ENCODE assay signal across 25 mouse cellular contexts in genomic region chr12:85781606-85782005, GRCm38 (mm10).
"Had no signal": no experiment of that assay in that cellular context is flagged by ENCODE, and none has a peak within 500 bp of the region (broad histone marks: within the 10 kb centered on the region; RNA-seq: fewer than 3 reads in every experiment).

No protein-coding gene starts in this region.

- H3K9me3 ChIP-seq: heart, embryonic 13.5 days; heart, embryonic 15.5 days; hindbrain, embryonic 13.5 days; hindbrain, embryonic 15.5 days; kidney, embryonic 15.5 days; limb, embryonic 13.5 days; limb, embryonic 15.5 days; liver, embryonic 12.5 days had no signal

- DNase-seq: gastrocnemius, postnatal 14 days; gastrocnemius, postnatal 36 days; heart, adult 18-20 months; heart, postnatal 14 days; heart, postnatal 36 days; kidney, adult 11 months; kidney, adult 2 months; kidney, adult 9 months; kidney, postnatal 14 days; kidney, postnatal 36 days; layer of hippocampus, adult 9-11 months; layer of hippocampus, postnatal 36 days; left cerebral cortex, postnatal 4 days had no signal

- H3K27ac ChIP-seq: heart, embryonic 13.5 days; heart, embryonic 15.5 days; hindbrain, embryonic 13.5 days; hindbrain, embryonic 15.5 days; hindbrain, postnatal 0 days; kidney, embryonic 15.5 days; kidney, postnatal 0 days; limb, embryonic 13.5 days; limb, embryonic 15.5 days; liver, embryonic 12.5 days had no signal

- H3K27me3 ChIP-seq: heart, embryonic 13.5 days; heart, embryonic 15.5 days; hindbrain, embryonic 13.5 days; hindbrain, embryonic 15.5 days; kidney, embryonic 15.5 days; limb, embryonic 13.5 days; limb, embryonic 15.5 days; liver, embryonic 12.5 days had no signal

- H3K4me1 ChIP-seq: heart, embryonic 13.5 days; heart, embryonic 15.5 days; hindbrain, embryonic 13.5 days; hindbrain, embryonic 15.5 days had no signal

- ATAC-seq: hindbrain, postnatal 0 days; intestine, embryonic 16.5 days; liver, embryonic 12.5 days had no signal

- H3K9ac ChIP-seq: heart, embryonic 13.5 days; heart, embryonic 15.5 days; hindbrain, embryonic 13.5 days; hindbrain, embryonic 15.5 days; kidney, embryonic 15.5 days; limb, embryonic 13.5 days; limb, embryonic 15.5 days; liver, embryonic 12.5 days had no signal

- H3K4me2 ChIP-seq: heart, embryonic 11.5 days; heart, embryonic 13.5 days; heart, embryonic 15.5 days; hindbrain, embryonic 13.5 days; hindbrain, embryonic 15.5 days; kidney, embryonic 15.5 days; limb, embryonic 13.5 days; limb, embryonic 15.5 days; liver, embryonic 12.5 days had no signal

- H3K36me3 ChIP-seq: heart, embryonic 13.5 days; heart, embryonic 15.5 days; hindbrain, embryonic 13.5 days; hindbrain, embryonic 15.5 days; kidney, embryonic 15.5 days; limb, embryonic 13.5 days; limb, embryonic 15.5 days; liver, embryonic 12.5 days had no signal

- H3K4me3 ChIP-seq: heart, embryonic 13.5 days; heart, embryonic 15.5 days; hindbrain, embryonic 13.5 days; hindbrain, embryonic 15.5 days; kidney, embryonic 15.5 days; limb, embryonic 13.5 days; limb, embryonic 15.5 days; liver, embryonic 12.5 days had no signal
